Mouse (Mus musculus): Measurements from ENCODE around the gene Kcnj9.

DNA sequence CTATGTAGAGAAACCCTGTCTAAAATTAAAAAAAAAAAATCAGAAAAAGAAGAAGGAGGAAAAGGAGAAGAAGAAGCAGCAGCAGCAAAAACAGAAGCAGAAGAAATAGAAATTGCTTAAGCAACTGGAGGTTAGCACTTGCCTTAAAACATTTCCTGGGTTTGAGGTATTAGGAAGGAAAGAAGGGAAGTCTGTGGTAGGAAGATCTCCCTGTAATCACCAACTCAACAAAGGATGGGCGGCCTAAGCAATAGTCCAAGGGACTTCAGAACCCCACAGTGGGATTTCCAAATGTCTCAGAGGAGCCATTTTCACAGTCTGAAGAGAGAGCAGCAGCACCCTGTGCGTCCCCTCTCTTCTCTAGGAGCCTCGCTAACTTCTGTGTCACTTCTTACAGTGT lies 23.3 kb upstream of the Kcnj9 start:
- no peak for TF ChIP-seq CTCF (IDR thresholded peaks at IDR 0.05; ENCODE audit: extremely low read depth, insufficient read length, insufficient replicate concordance, low read depth, low read length)
- no peak for TF ChIP-seq POLR2A (IDR thresholded peaks at IDR 0.05; ENCODE audit: low read depth, low read length)
